Comparison of ENCODE assay signal across 9 mouse cellular contexts in genomic region chr2:153458022-153458441, GRCm38 (mm10). TPM values are rescaled to one million over a fixed set of nuclear protein-coding genes. Genes with fewer than 3 reads are reported as not detected.
A peak's percentile ranks its signal among the peaks of the same experiment; 100 is the strongest.
DNase-seq lines count a peak whose midpoint lies in the region; ATAC-seq and TF ChIP-seq lines count a peak whose summit lies in the region.
"Had no signal": no experiment of that assay in that cellular context is flagged by ENCODE, and none has a peak within 500 bp of the region (broad histone marks: within the 10 kb centered on the region; RNA-seq: fewer than 3 reads in every experiment).

No protein-coding gene starts in this region.

- peaks cover 6% of the 10 kb centered on the region; the same call in 1 of the 2 replicates for H3K4me1 ChIP-seq in midbrain, embryonic 11.5 days (ENCODE audit: control insufficient read depth, insufficient read depth, low read length)
- no peaks in the 10 kb centered on the region for H3K4me1 ChIP-seq in midbrain, postnatal 0 days (ENCODE audit: insufficient read depth, low read length)
- H3K4me1 ChIP-seq in heart, embryonic 15.5 days (replicated peaks), result peaks cover 44% of the 10 kb centered on the region
- H3K4me1 ChIP-seq in limb, embryonic 11.5 days (ENCODE audit: control insufficient read depth, insufficient read depth, low read length), result peaks cover 15% of the 10 kb centered on the region; the same call in 1 of the 2 replicates
- peaks cover 2% of the 10 kb centered on the region; the same call in 1 of the 2 replicates for H3K4me1 ChIP-seq in stomach, postnatal 0 days (replicated peaks; ENCODE audit: control insufficient read depth, insufficient read depth)

- no peak for TF ChIP-seq EP300 in stomach, postnatal 0 days (optimal IDR thresholded peaks at IDR 0.05)

- H3K9me3 ChIP-seq in midbrain, embryonic 11.5 days (ENCODE audit: control insufficient read depth, low read length), result no peaks in the 10 kb centered on the region
- no peaks in the 10 kb centered on the region for H3K9me3 ChIP-seq in midbrain, postnatal 0 days (ENCODE audit: low read length)
- no peaks in the 10 kb centered on the region for H3K9me3 ChIP-seq in heart, embryonic 15.5 days (replicated peaks)
- no peaks in the 10 kb centered on the region for H3K9me3 ChIP-seq in limb, embryonic 11.5 days (ENCODE audit: control insufficient read depth, low read length)
- H3K9me3 ChIP-seq in stomach, postnatal 0 days (ENCODE audit: control insufficient read depth, low read length), result no peaks in the 10 kb centered on the region
- H3K9me3 ChIP-seq: neural tube, embryonic 12.5 days had no signal

- no peak for TF ChIP-seq CTCF in midbrain, postnatal 0 days (IDR thresholded peaks at IDR 0.05)
- no peak for TF ChIP-seq CTCF in stomach, postnatal 0 days (IDR thresholded peaks at IDR 0.05; ENCODE audit: low read depth)

- DNase-seq in midbrain, embryonic 11.5 days (ENCODE audit: low spot score, missing footprints), result no peak
- DNase-seq in midbrain, postnatal 0 days (ENCODE audit: low spot score), result no peak
- no peak for DNase-seq in limb, embryonic 11.5 days (ENCODE audit: low spot score)
- DNase-seq in stomach, postnatal 0 days (ENCODE audit: low spot score), result no peak
- DNase-seq in urinary bladder, postnatal 36 days (ENCODE audit: low spot score in 2 of 2), result no peak
- DNase-seq in left cerebral cortex, postnatal 25 days (ENCODE audit: low spot score in 2 of 2), result no peak
- DNase-seq in yolk sac, embryonic 10.5 days (ENCODE audit: low spot score), result no peak

- WGBS in midbrain, embryonic 11.5 days, result 35% methylated on average over 3 of the region's 3 CpGs
- 52% methylated on average over 3 of the region's 3 CpGs for WGBS in midbrain, postnatal 0 days
- 51% methylated on average over 3 of the region's 3 CpGs for WGBS in heart, embryonic 15.5 days
- WGBS in limb, embryonic 11.5 days, result 33% methylated on average over 3 of the region's 3 CpGs
- 40% methylated on average over 3 of the region's 3 CpGs for WGBS in stomach, postnatal 0 days

- no peak for ATAC-seq in midbrain, embryonic 11.5 days (ENCODE audit: low FRiP score)
- ATAC-seq in midbrain, postnatal 0 days (ENCODE audit: low FRiP score), result no peak
- ATAC-seq in heart, embryonic 15.5 days (replicated peaks; ENCODE audit: insufficient number of reproducible peaks, insufficient read depth, low FRiP score, low read depth), result peak; percentile 50; the same call in 1 of the 2 replicates
- ATAC-seq in limb, embryonic 11.5 days (ENCODE audit: insufficient number of reproducible peaks, low FRiP score, low TSS enrichment, low read depth), result no peak
- ATAC-seq in stomach, postnatal 0 days (ENCODE audit: low FRiP score, low TSS enrichment), result 0 out of 2 replicates have a peak, but pooled peaks have one; percentile 27

- no peaks in the 10 kb centered on the region for H3K36me3 ChIP-seq in midbrain, embryonic 11.5 days (ENCODE audit: control insufficient read depth, insufficient read depth, low read length)
- no peaks in the 10 kb centered on the region; the same call in 1 of the 2 replicates for H3K36me3 ChIP-seq in midbrain, postnatal 0 days (ENCODE audit: insufficient read depth, low read length)
- no peaks in the 10 kb centered on the region for H3K36me3 ChIP-seq in heart, embryonic 15.5 days
- no peaks in the 10 kb centered on the region for H3K36me3 ChIP-seq in limb, embryonic 11.5 days (ENCODE audit: control insufficient read depth, insufficient read depth, low read length)
- no peaks in the 10 kb centered on the region for H3K36me3 ChIP-seq in stomach, postnatal 0 days (ENCODE audit: control insufficient read depth, insufficient read depth, low read length)
- H3K36me3 ChIP-seq: neural tube, embryonic 12.5 days had no signal

- no peak overlapping the region for H3K4me3 ChIP-seq in midbrain, embryonic 11.5 days (ENCODE audit: low read depth, low read length)
- H3K4me3 ChIP-seq in midbrain, postnatal 0 days (ENCODE audit: low read depth, low read length), result no peak overlapping the region
- no peak overlapping the region for H3K4me3 ChIP-seq in heart, embryonic 15.5 days
- H3K4me3 ChIP-seq in limb, embryonic 11.5 days (ENCODE audit: low read depth, low read length), result no peak overlapping the region
- H3K4me3 ChIP-seq in stomach, postnatal 0 days (ENCODE audit: low read depth, low read length), result no peak overlapping the region
- H3K4me3 ChIP-seq: neural tube, embryonic 12.5 days had no signal

- H3K27me3 ChIP-seq in midbrain, embryonic 11.5 days (ENCODE audit: control insufficient read depth, insufficient read depth, low read length), result no peaks in the 10 kb centered on the region
- no peaks in the 10 kb centered on the region for H3K27me3 ChIP-seq in midbrain, postnatal 0 days (ENCODE audit: insufficient read depth, low read length)
- no peaks in the 10 kb centered on the region for H3K27me3 ChIP-seq in heart, embryonic 15.5 days
- no peaks in the 10 kb centered on the region for H3K27me3 ChIP-seq in limb, embryonic 11.5 days (ENCODE audit: control insufficient read depth, insufficient read depth, low read length)
- H3K27me3 ChIP-seq in stomach, postnatal 0 days (ENCODE audit: control insufficient read depth, insufficient read depth, low read length), result no peaks in the 10 kb centered on the region
- H3K27me3 ChIP-seq: neural tube, embryonic 12.5 days had no signal

- H3K9ac ChIP-seq in midbrain, embryonic 11.5 days (ENCODE audit: low read length), result no peak overlapping the region
- H3K9ac ChIP-seq in midbrain, postnatal 0 days (replicated peaks; ENCODE audit: low read length, poor library complexity, severe bottlenecking), result no peak overlapping the region
- H3K9ac ChIP-seq in heart, embryonic 15.5 days, result no peak overlapping the region
- H3K9ac ChIP-seq in limb, embryonic 11.5 days (ENCODE audit: low read length), result no peak overlapping the region
- H3K9ac ChIP-seq in stomach, postnatal 0 days (ENCODE audit: low read length), result no peak overlapping the region
- H3K9ac ChIP-seq: neural tube, embryonic 12.5 days had no signal

- no peak overlapping the region for H3K4me2 ChIP-seq in midbrain, embryonic 11.5 days
- H3K4me2 ChIP-seq in midbrain, postnatal 0 days (ENCODE audit: low read depth, low read length, poor library complexity, severe bottlenecking), result no peak overlapping the region
- no peak overlapping the region for H3K4me2 ChIP-seq in heart, embryonic 15.5 days
- no peak overlapping the region for H3K4me2 ChIP-seq in limb, embryonic 11.5 days (ENCODE audit: low read depth, severe bottlenecking)
- H3K4me2 ChIP-seq in stomach, postnatal 0 days (replicated peaks; ENCODE audit: low read depth), result no peak overlapping the region
- H3K4me2 ChIP-seq: neural tube, embryonic 12.5 days had no signal

- intact Hi-C loops in left cerebral cortex, postnatal 25 days (cut with DNase I), result no loop called here

- H3K27ac ChIP-seq in midbrain, embryonic 11.5 days (ENCODE audit: low read depth, low read length), result peak overlapping the region; percentile 58
- no peak overlapping the region for H3K27ac ChIP-seq in midbrain, postnatal 0 days (ENCODE audit: low read depth, low read length)
- H3K27ac ChIP-seq in heart, embryonic 15.5 days, result peak overlapping the region; percentile 76
- H3K27ac ChIP-seq in limb, embryonic 11.5 days (replicated peaks; ENCODE audit: low read depth, low read length), result peak overlapping the region; percentile 31; the same call in 1 of the 2 replicates
- peak overlapping the region; percentile 58 for H3K27ac ChIP-seq in stomach, postnatal 0 days (replicated peaks)

RNA-seq across cellular contexts. Expression of gene 4930404H24Rik, which starts 34.6 kb away (rescaled TPM):
- polyA plus RNA-seq in midbrain, embryonic 11.5 days (2014; fragmentation: Nextera tagmentation; extraction: Ambion mirVana), result not detected in 2 replicates
- not detected in 2 replicates for total RNA-seq in midbrain, postnatal 0 days (2014; rRNA removed)
- polyA plus RNA-seq in midbrain, postnatal 0 days (2015; fragmentation: Nextera tagmentation; extraction: Ambion mirVana), result not detected in 2 replicates
- not detected in 2 replicates for polyA plus RNA-seq in heart, embryonic 15.5 days (2015; fragmentation: Nextera tagmentation; extraction: Ambion mirVana)
- polyA plus RNA-seq in limb, embryonic 11.5 days (2014; fragmentation: Nextera tagmentation; extraction: Ambion mirVana), result not detected in 2 replicates
- not detected in 2 replicates for polyA plus RNA-seq in stomach, postnatal 0 days (2015; fragmentation: Nextera tagmentation; extraction: Ambion mirVana)
- total RNA-seq in left cerebral cortex, postnatal 25 days (2021), result not detected
- polyA plus RNA-seq: neural tube, embryonic 12.5 days had no signal

Comparison
In these comparisons a context has a peak if more than half of its experiments do, and no peak if none do; other contexts are left out.
1. ATAC-seq: peak in heart, embryonic 15.5 days (single experiment) and stomach, postnatal 0 days (single experiment); none in midbrain, embryonic 11.5 days (single experiment), midbrain, postnatal 0 days (single experiment) and limb, embryonic 11.5 days (single experiment).